Mouse (Mus musculus): ENCODE measurements around the gene Asic4. TPM values are rescaled to one million over a fixed set of nuclear protein-coding genes. Genes with fewer than 3 reads are reported as not detected.
A peak's percentile ranks its signal among the peaks of the same experiment; 100 is the strongest.

The Asic4 gene
- polyA plus RNA-seq, 1 experiment from 2014 or later: 4.9 TPM

DNA sequence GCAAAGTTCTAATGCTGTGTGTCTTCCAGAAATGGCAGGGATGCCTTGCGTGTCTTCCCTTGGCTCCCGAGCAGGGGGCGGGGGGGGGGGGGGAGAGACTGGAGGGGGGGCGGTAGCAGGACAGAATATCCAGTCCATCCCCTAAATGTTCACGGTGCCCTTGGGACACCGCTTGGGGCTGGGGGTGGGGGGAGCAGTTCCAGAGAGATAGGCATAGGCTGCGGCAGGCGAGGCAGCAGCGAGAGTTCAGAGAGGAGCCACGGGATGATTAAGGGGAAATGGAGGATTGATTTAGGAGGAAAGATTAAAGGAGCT, 7.4 kb downstream of the Asic4 start:
- Histone ChIP-seq H3K36me3 (replicated peaks; ENCODE audit: control insufficient read depth, insufficient read depth) (no peaks in the 10 kb centered on the region), H3K4me3 (replicated peaks; ENCODE audit: low read length) (no peak overlapping the region), H3K4me2 (replicated peaks) (peak overlapping the region; percentile 51), H3K9ac (no peak overlapping the region), H3K27me3 (ENCODE audit: control insufficient read depth, insufficient read depth, low read length) (peaks cover 7% of the 10 kb centered on the region; the same call in 1 of the 2 replicates), H3K27ac (0 out of 2 replicates have a peak overlapping the region, but pooled peaks have one; percentile 70), H3K9me3 (ENCODE audit: control insufficient read depth, low read length) (no peaks in the 10 kb centered on the region), H3K4me1 (replicated peaks; ENCODE audit: control insufficient read depth, insufficient read depth, low read length) (peaks cover 41% of the 10 kb centered on the region)
- ATAC-seq (ENCODE audit: low FRiP score): peak; percentile 2; the same call in 1 of the 2 replicates
- no peak for DNase-seq (ENCODE audit: low spot score)
- 8% methylated on average over 9 of the region's 10 CpGs for WGBS

DNA sequence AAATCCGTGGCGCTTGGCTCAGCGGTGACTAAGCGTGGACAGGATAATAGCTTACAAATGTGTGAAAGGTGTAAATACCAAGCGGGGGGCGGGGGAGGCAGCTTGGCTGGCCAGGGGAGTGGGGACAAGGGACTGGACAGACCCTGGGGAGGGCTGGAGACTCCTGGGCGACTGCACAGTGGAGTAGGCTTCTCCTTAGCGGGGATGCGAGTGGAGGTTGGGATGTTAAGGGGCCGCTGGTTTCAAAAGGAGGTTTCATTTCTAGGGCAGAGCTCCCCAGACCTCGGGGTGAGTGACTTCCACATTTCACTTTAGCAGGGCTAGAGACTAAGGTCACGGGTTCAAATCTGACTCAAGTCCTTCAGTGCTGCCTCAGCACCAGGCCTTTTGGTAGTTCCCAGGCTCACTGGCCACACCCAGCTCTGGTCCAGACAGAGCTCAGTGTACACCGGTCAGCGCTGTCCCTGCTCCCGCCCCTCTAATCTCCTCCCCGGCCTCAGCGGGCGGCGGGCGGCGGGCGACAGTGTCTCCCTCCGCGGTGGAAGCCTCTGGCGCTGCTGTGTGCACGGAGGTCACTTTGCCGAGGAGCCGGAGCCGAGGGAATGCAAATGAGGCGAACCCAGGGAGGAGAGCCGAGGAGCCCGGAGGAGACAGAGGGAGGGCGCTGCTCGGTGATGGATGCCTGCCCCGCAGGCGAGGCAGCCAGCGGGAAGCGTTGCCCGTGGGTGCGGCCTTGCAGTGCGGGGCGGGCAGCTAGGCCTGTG, 8.0 kb downstream of the Asic4 start:
- H3K27ac ChIP-seq: peak overlapping the region; percentile 70; the same call in 1 of the 2 replicates
- peak overlapping the region; percentile 20 for H3K4me3 ChIP-seq (replicated peaks; ENCODE audit: low read length)
- peak; percentile 49; the same call in 1 of the 2 replicates for ATAC-seq (ENCODE audit: low FRiP score)
- peak overlapping the region; percentile 45; the same call in 1 of the 2 replicates for H3K9ac ChIP-seq
- no peaks in the 10 kb centered on the region for H3K9me3 ChIP-seq (ENCODE audit: control insufficient read depth, low read length)
- peaks cover 7% of the 10 kb centered on the region; the same call in 1 of the 2 replicates for H3K27me3 ChIP-seq (ENCODE audit: control insufficient read depth, insufficient read depth, low read length)
- peak overlapping the region; percentile 51 for H3K4me2 ChIP-seq (replicated peaks)
- H3K36me3 ChIP-seq (replicated peaks; ENCODE audit: control insufficient read depth, insufficient read depth): no peaks in the 10 kb centered on the region
- peaks cover 40% of the 10 kb centered on the region for H3K4me1 ChIP-seq (replicated peaks; ENCODE audit: control insufficient read depth, insufficient read depth, low read length)
- DNase-seq (ENCODE audit: low spot score): no peak
- WGBS: 2% methylated on average over 41 of the region's 42 CpGs

DNA sequence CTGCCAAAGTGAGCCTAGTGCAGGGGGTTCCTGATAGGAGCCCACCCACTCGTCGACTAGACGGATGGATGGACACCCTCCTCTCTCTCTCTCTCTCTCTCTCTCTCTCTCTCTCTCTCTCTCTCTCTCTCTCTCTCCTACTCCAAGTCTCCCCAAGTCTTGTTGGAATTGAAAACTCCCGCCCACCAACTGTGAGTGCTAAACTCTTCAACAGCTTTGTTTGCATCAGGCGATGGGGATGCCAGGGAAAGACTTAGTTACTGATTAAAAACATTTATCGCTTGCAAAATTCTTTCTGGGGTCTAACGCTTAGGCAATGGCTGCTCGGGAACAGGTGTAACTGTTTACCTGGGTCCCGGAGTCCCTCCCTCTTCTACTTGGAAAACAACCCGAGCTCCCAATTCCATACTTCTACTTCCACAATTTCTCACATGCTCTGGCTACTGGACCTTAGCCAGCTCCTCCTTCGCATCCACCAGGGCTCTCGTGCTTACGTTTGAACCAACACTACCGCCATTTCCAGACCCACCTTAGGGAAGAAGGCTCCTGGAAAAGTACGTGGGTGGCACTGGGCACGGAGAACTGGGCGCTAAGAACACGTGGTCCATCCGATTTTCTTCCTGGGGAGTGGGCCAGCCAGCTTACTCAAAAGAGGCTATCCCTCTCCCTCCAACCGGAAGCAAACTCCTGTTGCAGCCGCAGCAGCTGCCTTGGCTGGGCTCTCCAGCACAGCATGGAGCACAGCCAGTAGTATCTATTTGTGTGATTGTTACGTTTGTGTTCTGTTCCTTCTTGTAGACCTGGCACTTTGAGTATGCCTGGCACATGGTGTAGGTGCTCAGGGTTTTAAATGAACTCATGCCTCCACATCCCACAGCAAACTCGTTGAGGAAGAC, 8.8 kb downstream of the Asic4 start:
- Histone ChIP-seq H3K27me3 (ENCODE audit: control insufficient read depth, insufficient read depth, low read length) (peaks cover 7% of the 10 kb centered on the region; the same call in 1 of the 2 replicates), H3K9me3 (ENCODE audit: control insufficient read depth, low read length) (no peaks in the 10 kb centered on the region), H3K9ac (peak overlapping the region; percentile 45; the same call in 1 of the 2 replicates), H3K36me3 (replicated peaks; ENCODE audit: control insufficient read depth, insufficient read depth) (no peaks in the 10 kb centered on the region), H3K27ac (0 out of 2 replicates have a peak overlapping the region, but pooled peaks have one; percentile 70), H3K4me1 (replicated peaks; ENCODE audit: control insufficient read depth, insufficient read depth, low read length) (peaks cover 40% of the 10 kb centered on the region), H3K4me3 (replicated peaks; ENCODE audit: low read length) (peak overlapping the region; percentile 20; the same call in 1 of the 2 replicates), H3K4me2 (replicated peaks) (peak overlapping the region; percentile 51)
- WGBS: 14% methylated on average over 23 of the region's 23 CpGs
- no peak for ATAC-seq (ENCODE audit: low FRiP score)
- no peak for DNase-seq (ENCODE audit: low spot score)

DNA sequence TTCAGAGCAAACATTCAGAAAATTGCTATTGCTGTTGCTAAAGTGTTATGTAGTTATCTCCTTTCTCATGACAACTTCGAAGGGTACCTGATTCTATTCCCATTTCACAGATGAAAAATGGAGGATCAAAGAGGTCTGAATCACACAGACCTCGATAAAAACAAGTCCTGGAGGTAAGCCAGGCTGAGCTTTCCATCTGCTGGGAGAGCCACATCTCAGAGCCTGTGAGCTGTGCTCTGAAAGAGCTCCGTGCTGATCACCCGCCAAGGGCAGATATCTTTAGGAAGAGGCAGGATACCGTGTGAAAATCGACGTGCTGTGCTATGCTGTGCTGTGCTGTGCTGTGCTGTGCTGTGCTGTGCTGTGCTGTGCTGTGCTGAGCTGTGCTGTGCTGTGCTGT, 10.1 kb downstream of the Asic4 start:
- WGBS: 75% methylated on average over 7 of the region's 7 CpGs
- DNase-seq (ENCODE audit: low spot score): no peak
- Histone ChIP-seq H3K4me3 (replicated peaks; ENCODE audit: low read length) (no peak overlapping the region), H3K9me3 (ENCODE audit: control insufficient read depth, low read length) (no peaks in the 10 kb centered on the region), H3K27ac (no peak overlapping the region), H3K9ac (no peak overlapping the region), H3K4me1 (replicated peaks; ENCODE audit: control insufficient read depth, insufficient read depth, low read length) (peaks cover 34% of the 10 kb centered on the region), H3K27me3 (ENCODE audit: control insufficient read depth, insufficient read depth, low read length) (peaks cover 7% of the 10 kb centered on the region; the same call in 1 of the 2 replicates), H3K36me3 (replicated peaks; ENCODE audit: control insufficient read depth, insufficient read depth) (no peaks in the 10 kb centered on the region), H3K4me2 (replicated peaks) (no peak overlapping the region)
- no peak for ATAC-seq (ENCODE audit: low FRiP score)

DNA sequence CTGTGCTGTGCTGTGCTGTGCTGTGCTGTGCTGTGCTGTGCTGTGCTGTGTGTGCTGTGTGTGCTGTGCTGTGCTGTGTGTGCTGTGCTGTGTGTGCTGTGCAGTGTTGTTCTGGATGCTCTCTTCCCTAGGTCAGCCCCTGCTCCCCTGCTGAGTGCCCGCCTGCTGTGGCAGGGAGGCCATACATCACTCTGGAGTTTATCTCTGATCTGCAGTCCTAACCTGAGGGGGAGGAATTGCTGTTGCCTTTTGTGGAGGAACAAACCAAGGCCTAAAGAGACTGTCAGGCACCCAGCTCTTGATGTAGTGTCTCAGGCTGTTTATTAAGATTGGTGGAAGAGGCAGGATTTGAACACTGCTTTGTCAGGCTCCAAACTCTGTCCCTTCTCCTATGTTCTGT, 12.4 kb downstream of the Asic4 start:
- Histone ChIP-seq H3K4me2 (replicated peaks) (no peak overlapping the region), H3K36me3 (replicated peaks; ENCODE audit: control insufficient read depth, insufficient read depth) (no peaks in the 10 kb centered on the region), H3K9me3 (ENCODE audit: control insufficient read depth, low read length) (no peaks in the 10 kb centered on the region), H3K27ac (no peak overlapping the region), H3K4me3 (replicated peaks; ENCODE audit: low read length) (no peak overlapping the region), H3K27me3 (ENCODE audit: control insufficient read depth, insufficient read depth, low read length) (no peaks in the 10 kb centered on the region), H3K4me1 (replicated peaks; ENCODE audit: control insufficient read depth, insufficient read depth, low read length) (peaks cover 18% of the 10 kb centered on the region), H3K9ac (no peak overlapping the region)
- WGBS: 11% methylated on average over 1 of the region's 1 CpGs
- no peak for DNase-seq (ENCODE audit: low spot score)
- no peak for ATAC-seq (ENCODE audit: low FRiP score)

DNA sequence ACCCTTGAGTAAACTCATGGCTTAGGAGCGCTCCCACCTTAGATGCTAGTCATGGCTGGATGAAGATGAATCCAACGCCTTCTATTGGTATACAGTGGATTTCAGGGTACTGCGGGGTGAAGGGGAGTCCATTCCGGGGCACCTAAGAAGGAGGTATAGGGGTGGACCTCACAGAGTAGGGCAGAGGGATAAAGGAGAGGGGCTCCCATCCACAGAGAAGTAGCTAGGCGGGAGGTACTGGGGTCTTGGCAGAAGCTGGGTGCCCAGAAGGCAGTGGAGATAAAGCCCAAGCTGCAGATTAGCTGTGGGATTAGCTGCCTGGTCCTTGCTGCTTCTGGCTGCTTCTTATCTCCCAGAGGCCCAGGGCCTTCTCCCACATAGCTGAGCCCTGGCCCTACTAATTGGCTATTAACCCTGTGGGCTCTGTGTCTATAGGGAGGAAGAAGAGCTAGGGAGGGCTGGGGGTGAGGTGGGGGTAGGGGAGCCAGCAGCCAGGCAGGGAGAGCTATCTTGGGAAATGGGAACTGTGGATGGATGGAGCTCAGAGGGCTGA, 13.5 kb downstream of the Asic4 start:
- Histone ChIP-seq H3K27ac (no peak overlapping the region), H3K4me3 (replicated peaks; ENCODE audit: low read length) (no peak overlapping the region), H3K4me2 (replicated peaks) (no peak overlapping the region), H3K27me3 (ENCODE audit: control insufficient read depth, insufficient read depth, low read length) (no peaks in the 10 kb centered on the region), H3K9me3 (ENCODE audit: control insufficient read depth, low read length) (no peaks in the 10 kb centered on the region), H3K4me1 (replicated peaks; ENCODE audit: control insufficient read depth, insufficient read depth, low read length) (peaks cover 9% of the 10 kb centered on the region), H3K36me3 (replicated peaks; ENCODE audit: control insufficient read depth, insufficient read depth) (no peaks in the 10 kb centered on the region), H3K9ac (no peak overlapping the region)
- DNase-seq (ENCODE audit: low spot score) (no peak), ATAC-seq (ENCODE audit: low FRiP score) (no peak)
- 71% methylated on average over 5 of the region's 5 CpGs for WGBS

DNA sequence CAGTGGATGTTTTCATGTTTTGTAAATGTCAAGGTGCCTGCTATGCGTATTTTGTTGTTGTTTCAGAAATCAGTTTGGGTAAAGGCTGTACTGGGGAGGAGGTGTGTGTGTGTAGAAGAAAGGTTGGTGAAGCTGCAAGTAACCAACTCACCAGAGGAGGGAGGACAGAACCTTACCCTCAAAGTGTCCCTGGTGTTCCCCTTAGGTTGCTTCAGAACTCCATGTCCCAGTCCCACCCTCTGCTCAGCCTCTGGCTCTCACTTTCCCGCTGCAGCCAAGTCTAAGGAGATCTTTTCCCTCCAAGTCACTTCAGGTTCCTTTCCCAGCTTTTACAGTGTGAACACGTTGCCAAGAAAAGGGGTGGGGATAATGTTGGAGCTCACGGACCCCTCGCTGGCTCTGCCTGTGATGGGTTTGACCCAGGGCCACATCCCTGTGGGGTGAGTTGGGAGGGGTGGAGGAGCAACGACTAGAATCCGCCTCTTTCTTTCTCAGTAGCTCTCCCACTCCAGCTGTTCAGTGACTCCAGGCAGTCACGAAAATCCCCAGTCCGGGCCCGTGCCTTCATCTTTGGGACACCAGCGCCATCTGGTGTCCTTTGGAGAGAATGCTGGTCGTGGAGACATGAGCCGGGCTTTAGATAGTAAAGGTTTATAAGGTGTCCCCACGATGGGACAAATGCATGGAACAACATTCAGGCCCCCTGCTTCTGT, 17.1 kb downstream of the Asic4 start:
- H3K9ac ChIP-seq: no peak overlapping the region
- whole genome bisulfite sequencing: 7% methylated on average over 14 of the region's 14 CpGs
- H3K27me3 ChIP-seq (ENCODE audit: control insufficient read depth, insufficient read depth, low read length): no peaks in the 10 kb centered on the region
- DNase-seq (ENCODE audit: low spot score) (peak; percentile 95), ATAC-seq (ENCODE audit: low FRiP score) (peak; percentile 74)
- H3K4me2 ChIP-seq (replicated peaks): no peak overlapping the region
- H3K27ac ChIP-seq: no peak overlapping the region
- H3K9me3 ChIP-seq (ENCODE audit: control insufficient read depth, low read length): no peaks in the 10 kb centered on the region
- no peaks in the 10 kb centered on the region for H3K4me1 ChIP-seq (replicated peaks; ENCODE audit: control insufficient read depth, insufficient read depth, low read length)
- no peak overlapping the region for H3K4me3 ChIP-seq (replicated peaks; ENCODE audit: low read length)
- peaks cover 12% of the 10 kb centered on the region; the same call in 1 of the 2 replicates for H3K36me3 ChIP-seq (replicated peaks; ENCODE audit: control insufficient read depth, insufficient read depth)

DNA sequence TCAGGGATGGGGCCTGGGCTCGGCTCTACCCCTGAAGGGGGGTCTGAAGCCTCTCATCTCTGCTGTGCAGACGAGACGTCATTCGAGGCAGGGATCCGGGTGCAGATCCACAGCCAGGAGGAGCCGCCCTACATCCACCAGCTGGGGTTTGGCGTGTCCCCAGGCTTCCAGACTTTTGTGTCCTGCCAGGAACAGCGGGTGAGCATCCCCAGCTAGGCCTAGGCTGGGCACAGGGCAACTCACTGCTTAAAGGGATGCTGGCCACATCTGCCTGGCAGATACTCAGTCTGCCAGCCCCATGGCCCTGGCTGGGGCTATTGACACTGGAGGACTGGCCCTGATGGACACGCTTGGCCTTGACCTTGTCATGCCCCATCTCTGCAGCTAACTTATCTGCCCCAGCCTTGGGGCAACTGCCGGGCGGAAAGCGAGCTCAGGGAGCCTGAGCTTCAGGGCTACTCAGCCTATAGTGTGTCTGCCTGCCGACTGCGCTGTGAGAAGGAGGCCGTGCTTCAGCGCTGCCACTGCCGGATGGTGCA, 19.1 kb downstream of the Asic4 start:
- no peak for ATAC-seq (ENCODE audit: low FRiP score)
- H3K9ac ChIP-seq: no peak overlapping the region
- WGBS: 77% methylated on average over 17 of the region's 17 CpGs
- no peak overlapping the region for H3K4me2 ChIP-seq (replicated peaks)
- H3K27me3 ChIP-seq (ENCODE audit: control insufficient read depth, insufficient read depth, low read length): no peaks in the 10 kb centered on the region
- no peak for DNase-seq (ENCODE audit: low spot score)
- H3K4me1 ChIP-seq (replicated peaks; ENCODE audit: control insufficient read depth, insufficient read depth, low read length): no peaks in the 10 kb centered on the region; the same call in 1 of the 2 replicates
- no peak overlapping the region for H3K27ac ChIP-seq
- H3K4me3 ChIP-seq (replicated peaks; ENCODE audit: low read length): no peak overlapping the region
- peaks cover 31% of the 10 kb centered on the region for H3K36me3 ChIP-seq (replicated peaks; ENCODE audit: control insufficient read depth, insufficient read depth)
- H3K9me3 ChIP-seq (ENCODE audit: control insufficient read depth, low read length): no peaks in the 10 kb centered on the region

Measured in hindbrain, embryonic 14.5 days (tissue).